Mouse (Mus musculus) natural killer cell, adult 2 months (primary cell): ENCODE measurements around the gene Arid5b.

ENCODE experiments used
- DNase-seq, 2 experiments: peaks; one replicate each; pipeline ENCODE4 v3.0.0; 2022; ENCODE audit warnings: low spot score in 2 of 2

Arid5b gene

GRCm38 (mm10) chr10:68051316-68051933 is 227.1 kb downstream of the Arid5b start:
- DNase-seq = no peak

GRCm38 (mm10) chr10:68050882-68051281 is 227.7 kb downstream of the Arid5b start:
- no peak for DNase-seq

GRCm38 (mm10) chr10:68048641-68049305 is 229.8 kb downstream of the Arid5b start:
- no peak for DNase-seq

- DNase-seq = no peak
Observed at GRCm38 (mm10) chr10:68044864-68045263, 233.7 kb downstream of the Arid5b start.

- no peak for DNase-seq
Observed at GRCm38 (mm10) chr10:68043973-68044372, 234.6 kb downstream of the Arid5b start.
